Mouse (Mus musculus) CH12.LX (cell line): ENCODE measurements at regions not wholly inside any gene's neighbourhood (a gene's known extent, or its start where the extent isn't known, plus 50 kb on each side); places are given as distances from the start of the nearest gene placed in this dataset.

Source experiments
- BHLHE40 ChIP-seq: IDR thresholded peaks from 2 replicates; pipeline ENCODE4 v1.6.1; 2011; ENCODE audit warnings: mild to moderate bottlenecking, low read depth, low read length, improper control_type of control experiment
- EP300 ChIP-seq: IDR thresholded peaks from 2 replicates; pipeline ENCODE4 v1.6.1; 2011; ENCODE audit warnings: low read length, improper control_type of control experiment
- MAX ChIP-seq: IDR thresholded peaks from 2 replicates; pipeline ENCODE4 v1.6.1; 2011; ENCODE audit warnings: low read length, improper control_type of control experiment
- POLR2A ChIP-seq: IDR thresholded peaks from 2 replicates; pipeline ENCODE4 v1.6.1; 2011; ENCODE audit warnings: low read depth, mild to moderate bottlenecking, improper control_type of control experiment, low read length
- ZKSCAN1 ChIP-seq: IDR thresholded peaks from 2 replicates; pipeline ENCODE4 v1.6.1; 2012; ENCODE audit warnings: low read depth, inconsistent platforms, low read length, improper control_type of control experiment, borderline replicate concordance

DNA sequence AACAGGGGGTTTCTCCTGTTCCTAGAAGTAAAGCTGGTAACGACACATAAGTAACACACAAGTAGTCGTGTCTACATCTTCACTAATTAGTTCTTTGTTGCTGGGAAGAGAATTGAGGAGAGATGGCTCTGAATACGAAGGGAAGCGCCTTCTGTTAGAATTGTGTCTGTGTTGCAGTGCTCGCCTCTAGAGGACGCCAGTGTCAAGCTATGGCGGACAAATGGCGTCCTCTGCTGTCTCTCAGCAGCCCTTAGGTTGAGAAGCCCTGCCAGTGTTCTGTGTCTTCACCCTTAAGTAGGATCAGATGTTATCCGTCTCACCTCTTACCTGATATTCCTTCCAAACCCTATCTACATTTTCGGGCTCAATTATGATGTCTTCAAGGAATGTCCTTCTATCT is 64.1 kb downstream of the Npy5r start:
- TF ChIP-seq POLR2A = no peak
- TF ChIP-seq BHLHE40 = no peak
- TF ChIP-seq ZKSCAN1 = no peak
- TF ChIP-seq EP300 = no peak
- no peak for TF ChIP-seq MAX
